Mouse (Mus musculus) liver, embryonic 13.5 days (tissue): ENCODE measurements around the gene Btg2. TPM values are rescaled to one million over a fixed set of nuclear protein-coding genes. Genes with fewer than 3 reads are reported as not detected.

ENCODE experiments used
- ATAC-seq: fragments of 200-750 bp; cut with Nextera tagmentation; 2 replicates; pipeline ENCODE4 v1.8.0; 2017; ENCODE audit warnings: low read depth, mild to moderate bottlenecking, moderate number of reproducible peaks, moderate library complexity
- DNase-seq: peaks from one replicate; pipeline ENCODE4 v3.0.0; 2022
- H3K27ac ChIP-seq: fragments of 300-500 bp; sonication (generic); 2 replicates; pipeline ENCODE4 v1.5.1; 2015; ENCODE audit warnings: moderate library complexity, mild to moderate bottlenecking, inconsistent platforms
- H3K27me3 ChIP-seq: fragments of 300-500 bp; sonication (generic); 2 replicates; pipeline ENCODE4 v1.6.1; 2015; ENCODE audit warnings: mild to moderate bottlenecking, inconsistent platforms
- H3K36me3 ChIP-seq: fragments of 300-500 bp; sonication (generic); 2 replicates; pipeline ENCODE4 v1.6.1; 2015; ENCODE audit warnings: mild to moderate bottlenecking, inconsistent platforms
- H3K4me1 ChIP-seq: fragments of 300-500 bp; sonication (generic); replicated peaks from 2 replicates; pipeline ENCODE4 v1.6.1; 2015; ENCODE audit warnings: inconsistent platforms
- H3K4me2 ChIP-seq: fragments of 300-500 bp; sonication (generic); 2 replicates; pipeline ENCODE4 v1.6.1; 2015; ENCODE audit warnings: inconsistent platforms, mild to moderate bottlenecking, moderate library complexity
- H3K4me3 ChIP-seq: fragments of 300-500 bp; sonication (generic); replicated peaks from 2 replicates; pipeline ENCODE4 v1.5.1; 2015; ENCODE audit warnings: mild to moderate bottlenecking, inconsistent platforms
- H3K9ac ChIP-seq: fragments of 300-500 bp; sonication (generic); 2 replicates; pipeline ENCODE4 v1.6.1; 2015; ENCODE audit warnings: mild to moderate bottlenecking, inconsistent platforms
- H3K9me3 ChIP-seq: fragments of 300-500 bp; sonication (generic); replicated peaks from 2 replicates; pipeline ENCODE4 v1.6.1; 2016; ENCODE audit warnings: inconsistent platforms
- WGBS: fragments of 180-500 bp; shearing (Covaris S2); methylation state at CpG from one replicate; pipeline ENCODE4 v1.1.7; 2015; ENCODE audit not compliant: insufficient replicate concordance; 5-methylcytosine and 5-hydroxymethylcytosine counted together
- polyA plus RNA-seq: library from polyadenylated mRNA; unstranded; fragments of >200 nt; fragmentation: Nextera tagmentation; extraction: Ambion mirVana; gene quantifications from 2 replicates; pipeline ENCODE4 v1.2.1, GENCODE M21; 2015

The Btg2 gene
- polyA plus RNA-seq, 1 experiment from 2014 or later, result 79.6 TPM

DNA sequence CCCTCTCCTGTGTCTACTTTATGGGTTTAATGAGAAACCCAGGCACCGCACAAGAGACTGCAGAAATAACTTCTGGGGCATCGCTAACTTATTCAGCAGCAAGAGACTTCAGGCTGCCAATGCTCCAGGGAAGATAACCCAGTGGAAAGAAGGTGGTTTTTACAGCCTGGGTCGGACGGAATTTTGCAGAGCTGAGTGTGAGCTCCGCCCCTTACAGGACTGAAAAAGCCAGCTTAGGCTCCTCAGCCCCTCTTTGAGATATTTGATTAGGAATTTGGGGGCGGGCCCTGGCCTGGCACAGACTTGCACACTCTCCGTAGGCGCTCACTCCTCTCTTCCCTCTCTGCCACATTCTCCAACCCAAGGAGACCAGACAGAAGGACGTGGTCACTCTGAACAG, 41.7 kb downstream of the Btg2 start, which contains the start of gene Fmod:
Gene Fmod (plus strand): TSS at position 83 of the 400 bp plus-strand sequence.
- no peaks in the 10 kb centered on the region for H3K4me1 ChIP-seq
- H3K27me3 ChIP-seq, result no peaks in the 10 kb centered on the region
- no peaks in the 10 kb centered on the region for H3K9me3 ChIP-seq
- ATAC-seq, result no peak
- WGBS, result 37% methylated on average over 9 of the region's 9 CpGs
- no peak within 1 kb of the TSS for H3K9ac ChIP-seq
- H3K4me2 ChIP-seq, result no peak within 1 kb of the TSS
- H3K36me3 ChIP-seq, result no peaks in the 10 kb centered on the region
- H3K4me3 ChIP-seq, result no peak within 1 kb of the TSS
- no peak within 1 kb of the TSS for H3K27ac ChIP-seq
- no peak for DNase-seq

DNA sequence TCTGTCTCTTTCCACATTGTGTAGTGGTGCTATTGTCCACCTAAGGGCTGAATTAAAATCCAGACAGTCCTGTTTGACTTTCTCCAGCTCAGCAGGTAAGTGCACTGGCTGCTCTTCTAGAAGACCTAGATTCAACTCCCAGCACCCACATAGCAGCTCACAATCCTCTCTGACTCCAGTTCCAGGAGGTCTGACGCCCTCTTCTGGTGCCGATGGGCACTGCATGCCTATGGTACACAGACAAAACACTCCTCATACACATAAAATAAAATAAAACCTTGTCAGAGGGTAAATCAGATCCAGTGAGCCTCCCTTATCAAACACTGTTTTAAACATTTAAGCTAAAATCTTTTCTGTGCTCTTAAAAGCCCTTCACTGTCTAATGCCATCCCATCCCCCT, 42.4 kb downstream of the Btg2 start:
- no peak overlapping the region for H3K4me3 ChIP-seq
- DNase-seq, result no peak
- no peaks in the 10 kb centered on the region for H3K4me1 ChIP-seq
- H3K4me2 ChIP-seq, result no peak overlapping the region
- no peaks in the 10 kb centered on the region for H3K9me3 ChIP-seq
- H3K27me3 ChIP-seq, result no peaks in the 10 kb centered on the region
- H3K27ac ChIP-seq, result no peak overlapping the region
- H3K9ac ChIP-seq, result no peak overlapping the region
- 34% methylated on average over 2 of the region's 2 CpGs for WGBS
- no peaks in the 10 kb centered on the region for H3K36me3 ChIP-seq
- no peak for ATAC-seq

DNA sequence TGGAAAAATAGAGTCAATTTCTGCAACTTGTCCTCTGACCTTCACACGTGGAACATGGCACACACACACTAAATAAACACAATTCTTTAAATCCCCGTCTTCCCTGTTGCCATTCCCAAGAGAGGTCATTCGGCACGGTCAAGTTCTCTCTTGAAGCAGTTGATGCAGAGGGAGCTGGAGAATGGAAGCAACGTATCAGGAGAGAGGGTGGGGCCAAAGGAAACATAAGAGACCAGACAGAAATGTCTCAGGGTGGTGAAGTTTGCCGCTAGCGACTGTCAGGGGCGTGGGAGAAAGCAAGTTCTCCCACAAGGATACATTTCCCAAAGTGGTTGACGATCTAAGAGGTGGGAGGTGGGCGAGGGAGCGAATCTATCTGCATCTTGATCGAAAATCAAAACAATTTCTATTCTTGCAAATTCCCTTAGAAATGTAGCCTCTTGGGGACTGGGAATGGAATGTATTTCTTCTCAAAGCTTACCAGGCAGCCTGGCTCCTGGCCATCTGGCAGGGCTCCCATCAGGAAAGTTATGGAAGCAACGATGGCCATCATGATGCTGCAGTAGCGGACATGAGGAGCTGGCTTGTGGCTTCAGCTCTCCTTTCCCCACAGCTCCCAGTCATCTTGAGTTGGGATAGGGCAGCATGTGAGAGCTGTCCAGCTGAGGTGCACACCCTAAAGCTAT, 50.6 kb downstream of the Btg2 start:
- ATAC-seq (no peak), DNase-seq (no peak)
- no peak overlapping the region for H3K27ac ChIP-seq
- H3K4me1 ChIP-seq, result no peaks in the 10 kb centered on the region
- no peaks in the 10 kb centered on the region for H3K36me3 ChIP-seq
- no peak overlapping the region for H3K4me2 ChIP-seq
- H3K4me3 ChIP-seq, result no peak overlapping the region
- no peaks in the 10 kb centered on the region for H3K9me3 ChIP-seq
- H3K27me3 ChIP-seq, result peaks cover 19% of the 10 kb centered on the region
- H3K9ac ChIP-seq, result no peak overlapping the region
- WGBS, result 76% methylated on average over 14 of the region's 14 CpGs

DNA sequence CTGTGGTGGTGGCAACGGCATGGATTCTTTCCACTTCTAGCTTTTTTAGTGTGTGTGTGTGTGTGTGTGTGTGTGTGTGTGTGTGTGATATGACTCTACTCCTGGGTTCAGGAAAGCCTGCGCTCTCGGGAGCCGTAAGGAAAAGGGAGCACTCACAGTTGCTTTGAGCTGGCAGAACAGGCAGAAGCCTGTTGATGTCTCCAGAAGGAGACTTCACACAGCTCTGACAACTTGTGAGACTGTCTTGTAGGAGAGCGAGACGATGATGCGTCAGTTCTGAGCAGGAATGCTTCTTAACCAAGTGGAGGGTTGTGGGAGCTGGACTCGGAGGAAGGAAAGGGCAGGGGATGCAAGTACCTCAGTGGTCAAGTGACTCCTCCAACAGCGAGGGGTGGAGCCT, 52.2 kb downstream of the Btg2 start:
- H3K4me2 ChIP-seq, result no peak overlapping the region
- H3K4me1 ChIP-seq, result no peaks in the 10 kb centered on the region
- H3K36me3 ChIP-seq, result no peaks in the 10 kb centered on the region
- no peak overlapping the region for H3K9ac ChIP-seq
- no peak for DNase-seq
- ATAC-seq, result no peak
- no peak overlapping the region for H3K27ac ChIP-seq
- H3K9me3 ChIP-seq, result no peaks in the 10 kb centered on the region
- whole genome bisulfite sequencing, result 72% methylated on average over 9 of the region's 9 CpGs
- no peak overlapping the region for H3K4me3 ChIP-seq
- peaks cover 19% of the 10 kb centered on the region for H3K27me3 ChIP-seq

DNA sequence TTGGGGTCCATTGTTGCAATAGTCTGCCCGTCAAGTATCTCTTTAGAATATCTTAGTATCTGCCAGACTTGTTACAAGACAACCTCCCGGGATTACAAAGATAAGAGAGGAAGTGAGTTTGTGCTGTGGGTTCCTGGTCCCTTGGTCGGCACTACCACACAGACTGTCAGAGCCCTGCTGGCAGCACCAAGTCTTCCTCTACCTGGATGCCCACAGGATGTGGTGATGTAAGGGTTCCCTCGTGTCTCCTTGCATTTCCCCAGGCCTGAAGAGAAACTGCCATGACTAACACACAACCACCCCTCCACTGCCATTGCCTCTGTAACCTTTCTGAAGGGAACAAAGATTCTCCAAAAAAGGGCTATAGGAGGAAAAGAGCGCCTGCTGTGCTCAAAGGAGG, 52.9 kb downstream of the Btg2 start:
- H3K36me3 ChIP-seq, result no peaks in the 10 kb centered on the region
- H3K27ac ChIP-seq, result no peak overlapping the region
- peaks cover 19% of the 10 kb centered on the region for H3K27me3 ChIP-seq
- WGBS, result 23% methylated on average over 5 of the region's 5 CpGs
- no peak overlapping the region for H3K4me3 ChIP-seq
- H3K9ac ChIP-seq, result no peak overlapping the region
- no peaks in the 10 kb centered on the region for H3K4me1 ChIP-seq
- ATAC-seq, result no peak
- H3K9me3 ChIP-seq, result no peaks in the 10 kb centered on the region
- DNase-seq, result no peak
- H3K4me2 ChIP-seq, result no peak overlapping the region

Other genes starting within 250 kb of the Btg2 start
- gene Optc, start 171.1 kb downstream of the Btg2 start, polyA plus RNA-seq, result 0.07 and 0.22 TPM in 2 replicates
- gene Prelp, start 157.7 kb downstream of the Btg2 start, polyA plus RNA-seq, result 1.7 and 2.6 TPM in 2 replicates
- 2.2 and 2.5 TPM in 2 replicates for gene Fmod, start 41.9 kb downstream of the Btg2 start, polyA plus RNA-seq
- 0.08 and 0.12 TPM in 2 replicates for gene Chit1, start 32.1 kb upstream of the Btg2 start, polyA plus RNA-seq
- 1.8 and 2.4 TPM in 2 replicates for gene Chil1, start 103.1 kb upstream of the Btg2 start, polyA plus RNA-seq
- gene Mybph, start 114.3 kb upstream of the Btg2 start, polyA plus RNA-seq, result 1.6 and 1.9 TPM in 2 replicates
- 0.12 and 0.13 TPM in 2 replicates for gene Adora1, start 156.3 kb upstream of the Btg2 start, polyA plus RNA-seq
- gene Myog, start 210.9 kb upstream of the Btg2 start, polyA plus RNA-seq, result 2.7 and 4.1 TPM in 2 replicates